Mouse (Mus musculus) right cerebral cortex, postnatal 14 days (tissue): ENCODE data around the gene Tbc1d14.

Experiments
- DNase-seq: peaks from one replicate; pipeline ENCODE4 v3.0.0; 2022

Tbc1d14 gene

GRCm38 (mm10) chr5:36575745-36576144 lies 17.3 kb downstream of the Tbc1d14 start:
- DNase-seq, result no peak

- DNase-seq, result no peak
Measured at GRCm38 (mm10) chr5:36575227-36575626, 17.8 kb downstream of the Tbc1d14 start.

GRCm38 (mm10) chr5:36574147-36574870 lies 18.8 kb downstream of the Tbc1d14 start:
- DNase-seq, result no peak

- no peak for DNase-seq
Measured at GRCm38 (mm10) chr5:36573354-36573753, 19.7 kb downstream of the Tbc1d14 start.

- no peak for DNase-seq
Measured at GRCm38 (mm10) chr5:36571371-36571770, 21.7 kb downstream of the Tbc1d14 start.

- DNase-seq, result no peak
Measured at GRCm38 (mm10) chr5:36570546-36571245, 22.4 kb downstream of the Tbc1d14 start.

- DNase-seq, result no peak
Measured at GRCm38 (mm10) chr5:36570098-36570497, 23.0 kb downstream of the Tbc1d14 start.

- no peak for DNase-seq
Measured at GRCm38 (mm10) chr5:36568118-36568517, 25.0 kb downstream of the Tbc1d14 start.

- DNase-seq, result no peak
Measured at GRCm38 (mm10) chr5:36567627-36568026, 25.4 kb downstream of the Tbc1d14 start.

- DNase-seq, result no peak
Measured at GRCm38 (mm10) chr5:36564530-36564929, 28.5 kb downstream of the Tbc1d14 start.

GRCm38 (mm10) chr5:36563741-36564140 lies 29.3 kb downstream of the Tbc1d14 start:
- no peak for DNase-seq

- DNase-seq, result no peak
Measured at GRCm38 (mm10) chr5:36562791-36563445, 30.2 kb downstream of the Tbc1d14 start.

- DNase-seq, result no peak
Measured at GRCm38 (mm10) chr5:36561509-36561908, 31.6 kb downstream of the Tbc1d14 start.

- no peak for DNase-seq
Measured at GRCm38 (mm10) chr5:36560490-36560889, 32.6 kb downstream of the Tbc1d14 start.

- no peak for DNase-seq
Measured at GRCm38 (mm10) chr5:36559510-36560235, 33.4 kb downstream of the Tbc1d14 start.

GRCm38 (mm10) chr5:36559106-36559505 lies 34.0 kb downstream of the Tbc1d14 start:
- no peak for DNase-seq

- DNase-seq, result no peak
Measured at GRCm38 (mm10) chr5:36558526-36558925, 34.5 kb downstream of the Tbc1d14 start.

GRCm38 (mm10) chr5:36557584-36558308 lies 35.3 kb downstream of the Tbc1d14 start:
- no peak for DNase-seq

GRCm38 (mm10) chr5:36556906-36557305 lies 36.2 kb downstream of the Tbc1d14 start:
- no peak for DNase-seq

- no peak for DNase-seq
Measured at GRCm38 (mm10) chr5:36556289-36556688, 36.8 kb downstream of the Tbc1d14 start.

GRCm38 (mm10) chr5:36554496-36554895 lies 38.6 kb downstream of the Tbc1d14 start:
- DNase-seq, result no peak

- DNase-seq, result no peak
Measured at GRCm38 (mm10) chr5:36553886-36554285, 39.2 kb downstream of the Tbc1d14 start.
